Mouse (Mus musculus) liver, embryonic 16.5 days (tissue): ENCODE results near the gene Fyb2. TPM values are rescaled to one million over a fixed set of nuclear protein-coding genes. Genes with fewer than 3 reads are reported as not detected.

Experiments
- ATAC-seq: fragments of 200-750 bp; cut with Nextera tagmentation; 2 replicates; pipeline ENCODE4 v1.8.0; 2017; ENCODE audit warnings: low read depth, mild to moderate bottlenecking, moderate number of reproducible peaks, moderate library complexity
- H3K27ac ChIP-seq: fragments of 300-500 bp; sonication (generic); 2 replicates; pipeline ENCODE4 v1.5.1; 2014; ENCODE audit warnings: mild to moderate bottlenecking, low read length
- H3K27me3 ChIP-seq: fragments of 300-500 bp; sonication (generic); 2 replicates; pipeline ENCODE4 v1.6.1; 2014; ENCODE audit warnings: low read depth, low read length, mixed read lengths; ENCODE audit not compliant: control insufficient read depth, insufficient read depth
- H3K36me3 ChIP-seq: fragments of 300-500 bp; sonication (generic); 2 replicates; pipeline ENCODE4 v1.6.1; 2014; ENCODE audit warnings: mild to moderate bottlenecking; ENCODE audit not compliant: control insufficient read depth, insufficient read depth
- H3K4me1 ChIP-seq: fragments of 300-500 bp; sonication (generic); 2 replicates; pipeline ENCODE4 v1.6.1; 2014; ENCODE audit warnings: low read depth, low read length, mixed read lengths; ENCODE audit not compliant: control insufficient read depth
- H3K4me2 ChIP-seq: fragments of 300-500 bp; sonication (generic); 2 replicates; pipeline ENCODE4 v1.6.1; 2014; ENCODE audit warnings: low read depth, low read length, mixed read lengths
- H3K4me3 ChIP-seq: fragments of 300-500 bp; sonication (generic); 2 replicates; pipeline ENCODE4 v1.5.1; 2014; ENCODE audit warnings: low read depth, mild to moderate bottlenecking, low read length
- H3K9ac ChIP-seq: fragments of 300-500 bp; sonication (generic); 2 replicates; pipeline ENCODE4 v1.6.1; 2014; ENCODE audit warnings: low read depth, low read length
- H3K9me3 ChIP-seq: fragments of 300-500 bp; sonication (generic); replicated peaks from 2 replicates; pipeline ENCODE4 v1.6.1; 2016; ENCODE audit warnings: low read length; ENCODE audit not compliant: control insufficient read depth
- WGBS: fragments of 180-500 bp; shearing (Covaris S2); extraction: QIAGEN DNeasy Blood & Tissue Kit; methylation state at CpG from one replicate; pipeline ENCODE4 v1.1.7; 2014; ENCODE audit not compliant: insufficient replicate concordance; 5-methylcytosine and 5-hydroxymethylcytosine counted together
- polyA plus RNA-seq: library from polyadenylated mRNA; unstranded; fragments of >200 nt; fragmentation: Nextera tagmentation; extraction: Ambion mirVana; gene quantifications from 2 replicates; pipeline ENCODE4 v1.2.1, GENCODE M21; 2015

Gene Fyb2
- polyA plus RNA-seq, 1 experiment from 2014 or later: 0.14 TPM

- whole genome bisulfite sequencing: 50% methylated on average over 4 of the region's 4 CpGs
- Histone ChIP-seq H3K4me3 (no peak overlapping the region), H3K36me3 (no peaks in the 10 kb centered on the region), H3K4me1 (no peaks in the 10 kb centered on the region), H3K27ac (no peak overlapping the region), H3K9ac (no peak overlapping the region), H3K4me2 (no peak overlapping the region), H3K27me3 (no peaks in the 10 kb centered on the region), H3K9me3 (no peaks in the 10 kb centered on the region)
- ATAC-seq: no peak
These were observed 38.1 kb downstream of the Fyb2 start for GRCm38 (mm10) chr4:104951280-104951878.

GRCm38 (mm10) chr4:104956691-104957090, 43.4 kb downstream of the Fyb2 start:
- Histone ChIP-seq H3K9ac (no peak overlapping the region), H3K4me2 (no peak overlapping the region), H3K27ac (no peak overlapping the region), H3K27me3 (no peaks in the 10 kb centered on the region), H3K4me1 (no peaks in the 10 kb centered on the region), H3K36me3 (no peaks in the 10 kb centered on the region), H3K9me3 (no peaks in the 10 kb centered on the region), H3K4me3 (no peak overlapping the region)
- WGBS: 55% methylated on average over 7 of the region's 7 CpGs
- ATAC-seq: no peak

- Histone ChIP-seq H3K4me1 (no peaks in the 10 kb centered on the region), H3K9ac (no peak overlapping the region), H3K4me2 (no peak overlapping the region), H3K36me3 (no peaks in the 10 kb centered on the region), H3K27ac (no peak overlapping the region), H3K4me3 (no peak overlapping the region), H3K9me3 (no peaks in the 10 kb centered on the region), H3K27me3 (no peaks in the 10 kb centered on the region)
- 65% methylated on average over 5 of the region's 5 CpGs for WGBS
- ATAC-seq: no peak
These were observed 48.2 kb downstream of the Fyb2 start for GRCm38 (mm10) chr4:104961431-104961830.

- Histone ChIP-seq H3K4me2 (no peak overlapping the region), H3K9me3 (no peaks in the 10 kb centered on the region), H3K27me3 (no peaks in the 10 kb centered on the region), H3K4me3 (no peak overlapping the region), H3K27ac (no peak overlapping the region), H3K4me1 (no peaks in the 10 kb centered on the region), H3K36me3 (no peaks in the 10 kb centered on the region), H3K9ac (no peak overlapping the region)
- WGBS: 47% methylated on average over 2 of the region's 2 CpGs
- ATAC-seq: no peak
These were observed 59.4 kb downstream of the Fyb2 start for GRCm38 (mm10) chr4:104972606-104973005.

- 68% methylated on average over 6 of the region's 6 CpGs for WGBS
- Histone ChIP-seq H3K27me3 (no peaks in the 10 kb centered on the region), H3K4me3 (no peak overlapping the region), H3K36me3 (no peaks in the 10 kb centered on the region), H3K4me2 (no peak overlapping the region), H3K4me1 (no peaks in the 10 kb centered on the region), H3K9ac (no peak overlapping the region), H3K9me3 (no peaks in the 10 kb centered on the region), H3K27ac (no peak overlapping the region)
- no peak for ATAC-seq
These were observed 62.0 kb downstream of the Fyb2 start for GRCm38 (mm10) chr4:104975162-104975830.

- H3K27me3 ChIP-seq: no peaks in the 10 kb centered on the region
- no peak overlapping the region for H3K4me2 ChIP-seq
- 54% methylated on average over 5 of the region's 5 CpGs for WGBS
- H3K9ac ChIP-seq: no peak overlapping the region
- no peaks in the 10 kb centered on the region for H3K4me1 ChIP-seq
- H3K27ac ChIP-seq: no peak overlapping the region
- H3K4me3 ChIP-seq: no peak overlapping the region
- no peaks in the 10 kb centered on the region for H3K36me3 ChIP-seq
- no peaks in the 10 kb centered on the region for H3K9me3 ChIP-seq
- ATAC-seq: peak; percentile 72; the same call in 1 of the 2 replicates
These were observed 72.8 kb downstream of the Fyb2 start for GRCm38 (mm10) chr4:104985960-104986632.

- Histone ChIP-seq H3K4me3 (no peak overlapping the region), H3K36me3 (no peaks in the 10 kb centered on the region), H3K9ac (no peak overlapping the region), H3K9me3 (no peaks in the 10 kb centered on the region), H3K27ac (no peak overlapping the region), H3K4me1 (no peaks in the 10 kb centered on the region), H3K4me2 (no peak overlapping the region), H3K27me3 (no peaks in the 10 kb centered on the region)
- no peak for ATAC-seq
- 58% methylated on average over 7 of the region's 7 CpGs for WGBS
These were observed 74.4 kb downstream of the Fyb2 start for GRCm38 (mm10) chr4:104987631-104988030.

GRCm38 (mm10) chr4:104988102-104988501, 74.8 kb downstream of the Fyb2 start:
- H3K9ac ChIP-seq: no peak overlapping the region
- ATAC-seq: no peak
- no peaks in the 10 kb centered on the region for H3K9me3 ChIP-seq
- H3K36me3 ChIP-seq: no peaks in the 10 kb centered on the region
- H3K4me1 ChIP-seq: no peaks in the 10 kb centered on the region
- no peaks in the 10 kb centered on the region for H3K27me3 ChIP-seq
- H3K4me2 ChIP-seq: no peak overlapping the region
- no peak overlapping the region for H3K27ac ChIP-seq
- H3K4me3 ChIP-seq: no peak overlapping the region
- 63% methylated on average over 5 of the region's 5 CpGs for WGBS

- Histone ChIP-seq H3K36me3 (no peaks in the 10 kb centered on the region), H3K27me3 (no peaks in the 10 kb centered on the region), H3K4me1 (no peaks in the 10 kb centered on the region), H3K4me2 (no peak overlapping the region), H3K27ac (no peak overlapping the region), H3K9ac (no peak overlapping the region), H3K4me3 (no peak overlapping the region), H3K9me3 (no peaks in the 10 kb centered on the region)
- WGBS: 61% methylated on average over 7 of the region's 7 CpGs
- ATAC-seq: no peak
These were observed 75.5 kb downstream of the Fyb2 start for GRCm38 (mm10) chr4:104988709-104989108.
